Mouse (Mus musculus) MEL (cell line): ENCODE results near the gene Acad10.
A peak's percentile ranks its signal among the peaks of the same experiment; 100 is the strongest.

Experiments
- HCFC1 ChIP-seq: IDR thresholded peaks from 2 replicates; pipeline ENCODE4 v1.6.1; 2012; ENCODE audit warnings: low read depth, mild to moderate bottlenecking, inconsistent platforms, low read length, improper control_type of control experiment, moderate library complexity
- POLR2A ChIP-seq, 2 experiments: IDR thresholded peaks; 2 replicates each; pipeline ENCODE4 v1.6.1; 2011 to 2012; ENCODE audit warnings: low read length in 2 of 2, mild to moderate bottlenecking in 2 of 2, control low read depth in 1 of 2, improper control_type of control experiment in 1 of 2, low read depth in 1 of 2, moderate library complexity in 1 of 2; ENCODE audit not compliant: control insufficient read depth in 1 of 2, insufficient read depth in 1 of 2, poor library complexity in 1 of 2

DNA sequence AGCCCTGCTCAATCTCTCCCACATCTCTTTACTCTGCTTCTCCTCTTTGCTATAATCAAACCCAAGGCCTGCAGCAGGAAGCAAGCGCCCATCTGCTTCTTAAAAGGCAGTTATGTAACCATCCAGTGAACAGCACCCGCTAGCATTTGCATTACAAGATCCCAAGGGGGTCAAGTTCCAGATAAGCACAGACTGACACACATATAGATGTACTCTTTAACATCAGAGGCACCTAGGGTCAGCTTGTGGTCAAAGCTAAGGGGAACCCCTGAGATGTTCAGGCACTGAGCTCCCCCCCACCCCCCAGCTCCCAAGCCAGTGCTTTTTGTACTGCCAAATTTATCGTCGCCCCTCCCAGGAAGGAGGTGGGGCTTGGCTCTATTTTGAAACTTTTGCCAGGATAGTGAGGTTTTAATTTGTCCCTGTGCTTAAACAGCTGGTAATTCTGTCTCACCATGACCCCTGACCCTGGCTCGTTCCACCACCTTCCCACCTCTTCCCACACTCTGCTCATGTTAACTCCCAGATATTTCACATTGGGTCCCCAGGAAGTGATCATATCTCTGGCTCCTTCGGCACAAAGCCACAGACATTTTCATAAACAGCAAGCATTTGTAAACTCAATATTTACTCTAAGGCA is 73.8 kb downstream of the Acad10 start:
- no peak for TF ChIP-seq HCFC1
- peak in 1 of 2 experiments; percentile 25; a peak in 1 of 4 replicates for TF ChIP-seq POLR2A (IDR thresholded peaks at IDR 0.05; ENCODE audit: control insufficient read depth in 1 of 2, insufficient read depth in 1 of 2, low read depth in 1 of 2, low read length in 2 of 2, poor library complexity in 1 of 2)
